Mouse (Mus musculus): ENCODE measurements at regions not wholly inside any gene's neighbourhood (a gene's known extent, or its start where the extent isn't known, plus 50 kb on each side); places are given as distances from the start of the nearest gene placed in this dataset.
A peak's percentile ranks its signal among the peaks of the same experiment; 100 is the strongest.

GRCm38 (mm10) chr5:118426673-118427072, 133.8 kb upstream of the Med13l start:
- DNase-seq (ENCODE audit: low spot score): no peak

GRCm38 (mm10) chr5:118428323-118429095, 132.0 kb upstream of the Med13l start:
- DNase-seq (ENCODE audit: low spot score): no peak

GRCm38 (mm10) chr5:118433599-118433998, 126.9 kb upstream of the Med13l start:
- no peak for DNase-seq (ENCODE audit: low spot score)

GRCm38 (mm10) chr5:118434718-118435555, 125.5 kb upstream of the Med13l start:
- no peak for DNase-seq (ENCODE audit: low spot score)

- no peak for DNase-seq (ENCODE audit: low spot score)
Measured at GRCm38 (mm10) chr5:118435556-118435950, 124.9 kb upstream of the Med13l start.

- DNase-seq (ENCODE audit: low spot score): no peak
Measured at GRCm38 (mm10) chr5:118436035-118436434, 124.4 kb upstream of the Med13l start.

GRCm38 (mm10) chr5:118436474-118437306, 123.8 kb upstream of the Med13l start:
- DNase-seq (ENCODE audit: low spot score): no peak

GRCm38 (mm10) chr5:118437307-118437610, 123.2 kb upstream of the Med13l start:
- DNase-seq (ENCODE audit: low spot score): no peak

GRCm38 (mm10) chr5:118438016-118438415, 122.5 kb upstream of the Med13l start:
- no peak for DNase-seq (ENCODE audit: low spot score)

- DNase-seq (ENCODE audit: low spot score): no peak
Measured at GRCm38 (mm10) chr5:118444538-118445251, 115.8 kb upstream of the Med13l start.

GRCm38 (mm10) chr5:118445252-118445987, 115.1 kb upstream of the Med13l start:
- DNase-seq (ENCODE audit: low spot score): no peak

- no peak for DNase-seq (ENCODE audit: low spot score)
Measured at GRCm38 (mm10) chr5:118445988-118446280, 114.5 kb upstream of the Med13l start.

- no peak for DNase-seq (ENCODE audit: low spot score)
Measured at GRCm38 (mm10) chr5:118446878-118447277, 113.6 kb upstream of the Med13l start.

GRCm38 (mm10) chr5:118447366-118447765, 113.1 kb upstream of the Med13l start:
- no peak for DNase-seq (ENCODE audit: low spot score)

- DNase-seq (ENCODE audit: low spot score): no peak
Measured at GRCm38 (mm10) chr5:118448884-118449515, 111.5 kb upstream of the Med13l start.

- no peak for DNase-seq (ENCODE audit: low spot score)
Measured at GRCm38 (mm10) chr5:118449893-118450292, 110.6 kb upstream of the Med13l start.

- DNase-seq (ENCODE audit: low spot score): no peak
Measured at GRCm38 (mm10) chr5:118452052-118452451, 108.4 kb upstream of the Med13l start.

GRCm38 (mm10) chr5:118454096-118454495, 106.4 kb upstream of the Med13l start:
- DNase-seq (ENCODE audit: low spot score): no peak

- DNase-seq (ENCODE audit: low spot score): peak; percentile 77
Measured at GRCm38 (mm10) chr5:118458727-118459390, 101.6 kb upstream of the Med13l start.

- DNase-seq (ENCODE audit: low spot score): no peak
Measured at GRCm38 (mm10) chr5:118459391-118459792, 101.1 kb upstream of the Med13l start.

All from ovary, adult 18-20 months (tissue).